Mouse (Mus musculus) limb, embryonic 14.5 days (tissue): ENCODE results near the gene Clasp1. TPM values are rescaled to one million over a fixed set of nuclear protein-coding genes. Genes with fewer than 3 reads are reported as not detected.

Source experiments
- ATAC-seq: fragments of 200-750 bp; cut with Nextera tagmentation; 2 replicates; pipeline ENCODE4 v1.8.0; 2017; ENCODE audit warnings: low read depth, moderate number of reproducible peaks, moderate TSS enrichment; ENCODE audit not compliant: low FRiP score
- DNase-seq: peaks from one replicate; pipeline ENCODE4 v3.0.0-alpha.2; 2015; ENCODE audit warnings: low spot score
- H3K27ac ChIP-seq: fragments of 300-500 bp; sonication (generic); replicated peaks from 2 replicates; pipeline ENCODE4 v1.5.1; 2014; ENCODE audit warnings: low read depth, mild to moderate bottlenecking, low read length, moderate library complexity, mixed read lengths
- H3K27me3 ChIP-seq: fragments of 300-500 bp; sonication (generic); 2 replicates; pipeline ENCODE4 v1.6.1; 2014; ENCODE audit warnings: low read length, mixed read lengths; ENCODE audit not compliant: control insufficient read depth, insufficient read depth
- H3K36me3 ChIP-seq: fragments of 300-500 bp; sonication (generic); 2 replicates; pipeline ENCODE4 v1.6.1; 2014; ENCODE audit warnings: mild to moderate bottlenecking, low read length, moderate library complexity, mixed read lengths; ENCODE audit not compliant: control insufficient read depth, insufficient read depth
- H3K4me1 ChIP-seq: fragments of 300-500 bp; sonication (generic); 2 replicates; pipeline ENCODE4 v1.6.1; 2014; ENCODE audit warnings: antibody characterized with exemption, low read length, mixed read lengths; ENCODE audit not compliant: control insufficient read depth, insufficient read depth
- H3K4me2 ChIP-seq: fragments of 300-500 bp; sonication (generic); replicated peaks from 2 replicates; pipeline ENCODE4 v1.6.1; 2014; ENCODE audit warnings: low read depth, mild to moderate bottlenecking, low read length, moderate library complexity; ENCODE audit not compliant: severe bottlenecking
- H3K4me3 ChIP-seq: fragments of 300-500 bp; sonication (generic); replicated peaks from 2 replicates; pipeline ENCODE4 v1.5.1; 2014; ENCODE audit warnings: low read length
- H3K9ac ChIP-seq: fragments of 300-500 bp; sonication (generic); 2 replicates; pipeline ENCODE4 v1.6.1; 2014; ENCODE audit warnings: mild to moderate bottlenecking, low read depth, low read length, moderate library complexity; ENCODE audit not compliant: severe bottlenecking
- H3K9me3 ChIP-seq: fragments of 300-500 bp; sonication (generic); 2 replicates; pipeline ENCODE4 v1.6.1; 2016; ENCODE audit warnings: low read length; ENCODE audit not compliant: control insufficient read depth
- POLR2A ChIP-seq: fragments of 200-500 bp; IDR thresholded peaks from 2 replicates; pipeline ENCODE4 v1.8.0; 2012; ENCODE audit warnings: inconsistent platforms, mild to moderate bottlenecking, moderate library complexity, borderline replicate concordance; ENCODE audit not compliant: insufficient read depth, insufficient read length; ENCODE audit errors: extremely low read depth
- WGBS: fragments of 180-500 bp; shearing (Covaris S2); extraction: QIAGEN DNeasy Blood & Tissue Kit; methylation state at CpG from one replicate; pipeline ENCODE4 v1.1.7; 2014; 5-methylcytosine and 5-hydroxymethylcytosine counted together
- polyA plus RNA-seq, 2 experiments: library from polyadenylated mRNA; depleted of rRNA in 1 of 2; stranded (reverse) in 1 of 2; unstranded in 1 of 2; fragments of >200 nt; fragmentation: Nextera tagmentation in 1 of 2; extraction: Ambion mirVana in 1 of 2; gene quantifications; 2 replicates each; pipeline versions ENCODE4 v1.2.1 to v1.2.3; 2012 to 2014

The Clasp1 gene
- polyA plus RNA-seq, 2 experiments = 47.8 to 48.5 TPM

GRCm38 (mm10) chr1:118481365-118481702 is 92.5 kb downstream of the Clasp1 start:
- no peak overlapping the region for H3K27ac ChIP-seq
- H3K4me3 ChIP-seq = no peak overlapping the region
- H3K4me1 ChIP-seq = no peaks in the 10 kb centered on the region
- DNase-seq = no peak
- no peaks in the 10 kb centered on the region for H3K9me3 ChIP-seq
- no peak overlapping the region for H3K4me2 ChIP-seq
- no peak for ATAC-seq
- H3K36me3 ChIP-seq = peaks cover 6% of the 10 kb centered on the region
- TF ChIP-seq POLR2A = no peak
- H3K9ac ChIP-seq = no peak overlapping the region
- WGBS = 63% methylated on average over 4 of the region's 4 CpGs
- H3K27me3 ChIP-seq = no peaks in the 10 kb centered on the region

DNA sequence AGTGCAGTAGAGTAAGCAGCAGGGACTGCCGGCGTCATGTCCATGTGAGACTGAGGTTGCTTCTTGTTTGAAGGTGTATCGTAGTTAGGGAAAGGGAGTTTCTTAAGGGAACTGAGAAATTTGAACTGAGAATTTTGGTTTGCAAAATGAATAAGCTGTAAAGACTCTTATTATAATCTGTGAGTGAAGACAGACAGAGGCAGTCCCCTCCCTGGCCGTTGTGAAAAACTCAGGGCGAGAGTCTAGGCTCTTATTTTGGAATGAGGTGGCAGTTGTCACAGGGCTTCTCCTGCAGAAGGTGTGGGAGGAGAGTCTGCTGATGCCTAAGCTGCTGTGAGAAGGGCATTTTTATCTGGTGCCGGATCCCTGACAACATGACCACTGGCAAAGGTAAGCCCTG is 92.8 kb downstream of the Clasp1 start:
- Histone ChIP-seq H3K27me3 (no peaks in the 10 kb centered on the region), H3K4me1 (no peaks in the 10 kb centered on the region), H3K9ac (no peak overlapping the region), H3K9me3 (no peaks in the 10 kb centered on the region), H3K4me3 (no peak overlapping the region), H3K4me2 (no peak overlapping the region), H3K27ac (0 out of 2 replicates have a peak overlapping the region, but pooled peaks have one; percentile 26), H3K36me3 (peaks cover 6% of the 10 kb centered on the region; the same call in 1 of the 2 replicates)
- WGBS = 69% methylated on average over 6 of the region's 6 CpGs
- DNase-seq = no peak
- no peak for TF ChIP-seq POLR2A
- ATAC-seq = no peak

GRCm38 (mm10) chr1:118482285-118483019 is 93.6 kb downstream of the Clasp1 start:
- H3K4me1 ChIP-seq = no peaks in the 10 kb centered on the region
- ATAC-seq = no peak
- WGBS = 84% methylated on average over 8 of the region's 8 CpGs
- no peak overlapping the region for H3K4me3 ChIP-seq
- H3K9me3 ChIP-seq = no peaks in the 10 kb centered on the region
- H3K36me3 ChIP-seq = peaks cover 6% of the 10 kb centered on the region; the same call in 1 of the 2 replicates
- no peak overlapping the region for H3K27ac ChIP-seq
- no peaks in the 10 kb centered on the region for H3K27me3 ChIP-seq
- no peak for TF ChIP-seq POLR2A
- H3K4me2 ChIP-seq = no peak overlapping the region
- no peak for DNase-seq
- H3K9ac ChIP-seq = no peak overlapping the region

DNA sequence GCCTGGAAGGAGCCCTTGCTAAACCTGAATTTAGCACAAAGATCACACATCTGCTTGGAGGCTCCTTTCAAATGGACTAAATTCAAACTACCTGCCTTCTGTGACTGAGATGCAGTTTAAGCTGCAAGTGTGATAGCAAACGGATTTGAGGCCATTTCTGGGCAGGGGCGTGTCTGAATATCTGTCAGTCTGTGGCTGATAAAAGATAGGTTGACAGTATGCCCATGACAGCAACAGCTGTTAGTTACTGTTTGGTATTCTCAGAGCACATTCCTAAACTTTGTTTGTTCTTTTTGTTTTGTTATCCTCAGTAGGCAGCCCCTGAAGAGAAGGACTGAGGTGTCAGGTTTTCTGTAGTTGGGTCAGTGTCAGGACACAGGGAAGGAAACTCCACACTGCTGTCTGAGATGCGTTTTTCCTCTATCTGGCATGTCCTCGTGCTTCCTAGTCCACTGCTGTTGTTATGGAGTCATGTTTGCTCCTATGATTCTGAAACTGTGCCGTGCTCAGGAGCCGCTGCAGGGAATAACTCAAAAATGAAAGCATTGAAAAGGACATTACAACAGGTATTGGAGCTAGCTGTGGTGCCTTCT is 94.7 kb downstream of the Clasp1 start:
- no peaks in the 10 kb centered on the region for H3K4me1 ChIP-seq
- peaks cover 3% of the 10 kb centered on the region; the same call in 1 of the 2 replicates for H3K36me3 ChIP-seq
- no peak overlapping the region for H3K4me3 ChIP-seq
- no peak overlapping the region for H3K4me2 ChIP-seq
- H3K9me3 ChIP-seq = no peaks in the 10 kb centered on the region
- no peak for TF ChIP-seq POLR2A
- 81% methylated on average over 6 of the region's 6 CpGs for WGBS
- DNase-seq = no peak
- no peaks in the 10 kb centered on the region for H3K27me3 ChIP-seq
- no peak overlapping the region for H3K9ac ChIP-seq
- no peak overlapping the region for H3K27ac ChIP-seq
- ATAC-seq = no peak

DNA sequence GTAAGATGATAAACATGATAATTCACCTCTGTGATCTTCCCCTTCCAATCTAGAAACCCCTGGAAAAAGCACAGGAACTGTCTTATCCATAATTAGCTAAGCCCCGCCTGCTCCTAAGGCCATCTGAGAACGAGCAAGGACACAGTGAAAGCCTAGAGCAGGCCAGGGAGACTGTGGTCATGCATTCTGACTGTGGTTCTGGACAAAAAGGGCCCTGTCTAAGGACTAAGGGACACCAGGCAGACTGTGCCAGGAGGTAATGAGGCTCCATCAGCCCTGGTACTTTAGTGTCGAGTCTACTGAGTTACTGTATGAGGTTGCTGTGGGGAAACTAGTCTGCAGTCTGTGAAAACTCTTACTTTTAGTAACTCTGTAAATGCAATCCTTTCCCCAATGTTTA is 96.7 kb downstream of the Clasp1 start:
- DNase-seq (no peak), ATAC-seq (no peak)
- H3K4me3 ChIP-seq = no peak overlapping the region
- H3K36me3 ChIP-seq = peaks cover 5% of the 10 kb centered on the region; the same call in 1 of the 2 replicates
- no peak overlapping the region for H3K9ac ChIP-seq
- no peaks in the 10 kb centered on the region for H3K9me3 ChIP-seq
- H3K27ac ChIP-seq = no peak overlapping the region
- H3K4me1 ChIP-seq = no peaks in the 10 kb centered on the region
- no peaks in the 10 kb centered on the region for H3K27me3 ChIP-seq
- H3K4me2 ChIP-seq = no peak overlapping the region
- no peak for TF ChIP-seq POLR2A
- WGBS = 67% methylated on average over 3 of the region's 3 CpGs

GRCm38 (mm10) chr1:118486021-118486420 is 97.2 kb downstream of the Clasp1 start:
- ATAC-seq = no peak
- Histone ChIP-seq H3K27me3 (no peaks in the 10 kb centered on the region), H3K27ac (no peak overlapping the region), H3K9me3 (no peaks in the 10 kb centered on the region), H3K4me2 (no peak overlapping the region), H3K36me3 (peaks cover 5% of the 10 kb centered on the region; the same call in 1 of the 2 replicates), H3K9ac (no peak overlapping the region), H3K4me3 (no peak overlapping the region), H3K4me1 (no peaks in the 10 kb centered on the region)
- TF ChIP-seq POLR2A = no peak
- DNase-seq = no peak
